Mouse (Mus musculus) CD4-positive helper T cell, adult 2 months (primary cell): ENCODE data around the gene Arhgap24.
"Not testable (repeated sequence)": the region's sequence is repeated elsewhere in the genome, so short reads cannot be mapped to it uniquely, and the experiment has no call there.

Source experiments
- DNase-seq: peaks from one replicate; pipeline ENCODE4 v3.0.0-alpha.2; 2012; ENCODE audit warnings: low read depth, missing footprints, low spot score

Arhgap24 gene

GRCm38 (mm10) chr5:102874605-102875298 lies 393.6 kb downstream of the Arhgap24 start:
- peak; percentile 14 for DNase-seq

- DNase-seq: no peak
Measured at GRCm38 (mm10) chr5:102875628-102876027, 394.4 kb downstream of the Arhgap24 start.

- DNase-seq: no peak
Measured at GRCm38 (mm10) chr5:102888482-102889162, 407.4 kb downstream of the Arhgap24 start.

- DNase-seq: no peak
Measured at GRCm38 (mm10) chr5:102889163-102889488, 407.9 kb downstream of the Arhgap24 start.

GRCm38 (mm10) chr5:102892226-102892625 lies 411.0 kb downstream of the Arhgap24 start:
- no peak for DNase-seq

GRCm38 (mm10) chr5:102898301-102898700 lies 417.1 kb downstream of the Arhgap24 start:
- DNase-seq: no peak

- no peak for DNase-seq
Measured at GRCm38 (mm10) chr5:102899680-102900215, 418.6 kb downstream of the Arhgap24 start.

GRCm38 (mm10) chr5:102901176-102901575 lies 420.0 kb downstream of the Arhgap24 start:
- DNase-seq: no peak

- DNase-seq: no peak
Measured at GRCm38 (mm10) chr5:102903487-102903886, 422.3 kb downstream of the Arhgap24 start.

GRCm38 (mm10) chr5:102904066-102904465 lies 422.9 kb downstream of the Arhgap24 start:
- DNase-seq: no peak

- no peak for DNase-seq
Measured at GRCm38 (mm10) chr5:102905441-102906211, 424.4 kb downstream of the Arhgap24 start.

GRCm38 (mm10) chr5:102920199-102920598 lies 439.0 kb downstream of the Arhgap24 start:
- DNase-seq: no peak

- no peak for DNase-seq
Measured at GRCm38 (mm10) chr5:102926786-102927185, 445.6 kb downstream of the Arhgap24 start.

- no peak for DNase-seq
Measured at GRCm38 (mm10) chr5:102930161-102930560, 449.0 kb downstream of the Arhgap24 start.

- not testable (repeated sequence) for DNase-seq
Measured at GRCm38 (mm10) chr5:102943864-102944630, 462.9 kb downstream of the Arhgap24 start.

- DNase-seq: no peak
Measured at GRCm38 (mm10) chr5:102946625-102947024, 465.4 kb downstream of the Arhgap24 start.

GRCm38 (mm10) chr5:102947061-102947711 lies 466.0 kb downstream of the Arhgap24 start:
- DNase-seq: no peak
